Mouse (Mus musculus) ovary, postnatal 10 days (tissue): ENCODE measurements around the gene Vps37c.

ENCODE experiments used
- DNase-seq: peaks from one replicate; pipeline ENCODE4 v3.0.0; 2022; ENCODE audit warnings: low spot score

Gene Vps37c

DNA sequence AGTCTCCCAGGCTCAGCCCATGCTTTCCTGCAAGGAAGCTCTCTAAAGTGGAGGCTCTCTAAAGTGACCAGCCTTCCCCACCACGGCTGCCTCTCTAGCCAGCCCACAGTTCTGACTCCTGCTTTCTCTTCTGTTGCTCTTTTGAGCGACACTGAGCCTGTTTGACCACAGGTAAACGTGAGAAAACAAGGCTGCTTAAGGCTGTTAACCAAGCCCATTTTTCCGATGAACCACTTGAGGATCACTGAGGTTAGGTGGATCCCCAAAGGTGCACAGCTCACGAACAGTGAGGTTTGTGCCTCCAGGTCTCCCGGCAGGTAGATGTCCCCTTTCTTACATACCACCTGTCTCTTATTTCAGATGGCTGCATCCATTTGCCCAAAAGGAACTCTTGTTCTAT is 53.6 kb downstream of the Vps37c start:
- no peak for DNase-seq

DNA sequence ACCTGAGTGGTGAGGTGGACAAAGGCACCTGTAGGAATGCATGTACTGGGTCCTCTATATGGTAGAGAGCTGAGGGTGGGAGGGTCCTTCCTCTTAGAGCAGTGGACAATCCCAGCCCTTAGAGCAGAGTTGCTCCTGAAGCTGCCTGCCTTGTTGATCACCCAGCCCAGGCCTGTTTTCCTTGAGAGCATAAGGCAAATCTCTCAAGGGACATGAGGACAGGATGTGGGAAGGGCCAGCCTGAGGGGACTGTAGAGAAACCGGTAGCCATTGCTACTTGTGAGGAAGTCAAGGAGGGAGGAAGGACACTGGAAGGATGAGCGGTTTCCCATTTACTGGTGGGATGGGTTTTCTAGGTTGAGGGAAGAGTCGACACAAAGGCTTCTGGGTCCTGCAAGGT is 54.0 kb downstream of the Vps37c start:
- no peak for DNase-seq

DNA sequence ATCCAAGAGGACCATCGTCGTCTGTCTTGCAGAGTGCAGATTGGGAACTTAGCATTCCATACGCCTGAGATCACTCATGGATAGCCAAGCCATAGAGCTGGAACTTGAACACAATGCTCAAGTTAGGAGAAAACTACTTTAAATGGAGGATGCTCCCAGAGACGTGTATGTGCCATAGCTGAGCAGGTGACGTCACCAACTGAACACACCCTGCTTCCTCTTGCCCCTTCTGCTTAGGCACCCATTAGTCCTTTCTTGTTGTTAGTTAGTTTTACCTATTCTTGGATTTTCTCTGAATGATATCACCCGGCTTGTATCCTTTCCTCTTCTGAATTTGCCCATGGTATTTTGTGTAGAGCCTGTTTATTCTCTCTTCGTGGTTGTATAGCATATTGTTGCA is 58.6 kb downstream of the Vps37c start:
- DNase-seq: no peak

DNA sequence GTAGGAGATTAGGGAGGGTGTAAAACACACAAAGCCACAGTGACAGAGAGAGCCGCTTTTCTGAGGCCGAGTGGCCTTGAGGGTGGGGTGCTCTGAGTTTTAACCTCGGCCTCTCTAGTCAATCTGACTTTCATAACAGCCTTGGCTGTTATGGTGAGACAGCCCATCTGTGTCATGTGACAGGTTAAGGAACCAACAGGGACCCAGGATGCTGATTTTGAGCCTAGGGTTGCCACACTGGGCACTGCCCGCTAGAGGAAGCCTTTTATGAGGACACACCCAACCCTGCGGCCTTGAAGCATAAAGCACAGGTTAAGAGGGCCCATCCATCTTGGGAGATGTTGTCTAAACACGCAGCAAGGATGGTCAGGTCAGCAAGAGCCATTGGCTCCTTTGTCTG is 59.2 kb downstream of the Vps37c start:
- DNase-seq: no peak

DNA sequence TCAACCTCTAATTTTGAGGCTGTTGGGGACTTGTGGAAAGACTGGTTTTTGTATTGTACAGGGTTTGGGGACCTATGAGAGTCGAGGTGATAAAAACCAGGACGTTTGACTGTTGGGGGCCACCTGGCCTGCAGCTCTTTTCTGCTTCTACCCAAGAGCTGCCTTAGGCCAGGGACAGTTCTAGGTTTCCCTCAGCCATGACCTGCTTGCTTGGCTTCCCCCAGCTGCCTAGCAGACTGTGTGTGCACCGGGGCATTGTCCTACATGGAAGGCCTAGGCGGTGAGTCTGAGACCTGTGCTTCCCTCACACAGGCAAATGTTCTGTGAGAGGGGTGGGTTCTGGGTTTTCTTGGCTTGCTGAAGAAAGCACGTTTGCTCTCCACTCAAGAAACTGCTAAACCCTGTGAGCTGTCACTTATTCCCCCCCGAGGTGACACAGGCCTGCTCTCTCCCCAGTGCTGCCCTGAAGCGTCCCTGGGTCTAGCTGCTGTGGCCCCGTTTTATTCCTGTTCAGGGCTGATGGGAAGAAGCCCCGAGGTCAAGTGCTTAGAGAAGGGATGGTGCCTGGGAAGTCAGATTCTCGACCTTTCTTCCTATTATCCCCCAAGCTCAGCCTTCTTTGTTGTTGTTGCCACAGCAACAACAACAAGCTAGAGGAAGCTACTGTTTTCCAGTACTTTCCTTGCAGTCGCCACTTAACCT is 60.0 kb downstream of the Vps37c start:
- DNase-seq: no peak

DNA sequence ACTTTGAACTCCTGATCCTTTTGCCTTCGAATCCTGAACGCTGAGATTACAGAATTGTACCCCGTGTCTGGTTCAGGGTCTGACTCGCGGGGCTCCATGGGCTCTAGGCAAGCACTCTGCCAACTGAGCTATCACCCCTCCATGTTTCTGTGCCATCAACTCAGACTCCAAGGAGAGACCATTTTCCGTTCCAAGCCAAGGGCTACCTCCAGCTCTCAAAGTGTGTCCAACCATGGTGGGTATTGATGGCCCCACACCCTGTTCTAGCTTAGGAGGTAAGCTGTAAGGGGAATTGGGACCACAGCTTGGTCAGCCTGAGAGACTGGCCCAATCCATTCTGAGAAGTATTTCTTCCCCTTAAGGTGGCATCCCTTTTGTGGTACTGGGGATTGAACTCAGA is 60.8 kb downstream of the Vps37c start:
- no peak for DNase-seq

DNA sequence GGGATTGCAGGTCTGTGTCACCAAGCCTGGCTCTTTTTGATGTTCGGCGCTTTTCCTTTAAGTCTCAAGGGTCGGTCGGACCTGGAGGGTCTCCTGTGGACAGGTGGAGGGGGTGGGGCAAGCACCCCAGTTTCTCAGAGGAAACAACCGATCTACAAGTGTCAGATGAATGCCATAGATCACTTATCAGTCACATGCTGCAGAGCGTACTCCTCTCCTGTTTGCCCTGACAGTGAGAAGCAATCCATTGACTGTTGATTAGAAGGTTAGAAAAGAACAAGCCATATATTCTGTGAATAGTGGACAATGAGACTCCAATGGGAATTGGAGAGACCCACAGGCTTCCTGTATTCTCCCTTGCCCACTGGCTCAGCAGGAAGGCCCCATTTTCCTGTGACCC is 61.6 kb downstream of the Vps37c start:
- DNase-seq: no peak

DNA sequence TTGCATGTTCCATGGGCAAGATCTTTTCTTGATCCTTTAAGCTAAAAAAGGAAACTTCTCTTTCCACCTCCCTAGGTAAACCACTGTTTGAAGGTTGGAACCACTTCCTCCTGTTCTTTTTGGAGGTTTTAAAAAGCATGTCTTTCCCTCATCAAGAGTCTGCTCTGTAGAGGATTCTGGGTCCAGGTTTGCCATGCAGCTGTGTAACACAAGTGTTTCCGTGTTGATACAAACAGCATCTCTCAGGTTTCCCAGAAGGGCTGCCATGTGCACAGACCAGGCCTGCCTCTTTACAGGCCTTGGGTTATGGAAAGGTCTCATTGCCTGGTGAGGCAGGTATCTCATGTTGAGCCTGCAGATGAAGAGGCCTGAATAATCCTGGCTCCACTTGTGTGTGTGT is 63.1 kb downstream of the Vps37c start:
- DNase-seq: no peak

DNA sequence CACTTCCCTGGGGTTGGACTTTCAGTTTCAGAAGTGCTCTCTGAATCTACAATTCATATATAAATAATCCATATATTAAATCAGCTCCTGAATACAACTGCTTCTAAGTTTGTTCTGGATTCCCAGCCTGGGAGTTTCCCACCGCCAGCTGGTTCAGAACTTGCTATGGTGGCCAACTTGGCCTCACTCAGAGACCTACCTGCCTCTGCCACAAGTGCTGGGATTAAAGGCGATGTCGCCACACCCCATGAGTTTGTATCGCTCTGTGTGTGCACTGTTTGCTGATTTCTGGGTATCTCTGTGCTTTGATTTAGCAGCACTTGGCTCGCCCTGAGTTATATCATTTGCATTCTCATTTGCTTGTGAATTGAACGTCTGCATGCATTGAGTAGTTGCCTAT is 63.6 kb downstream of the Vps37c start:
- no peak for DNase-seq

DNA sequence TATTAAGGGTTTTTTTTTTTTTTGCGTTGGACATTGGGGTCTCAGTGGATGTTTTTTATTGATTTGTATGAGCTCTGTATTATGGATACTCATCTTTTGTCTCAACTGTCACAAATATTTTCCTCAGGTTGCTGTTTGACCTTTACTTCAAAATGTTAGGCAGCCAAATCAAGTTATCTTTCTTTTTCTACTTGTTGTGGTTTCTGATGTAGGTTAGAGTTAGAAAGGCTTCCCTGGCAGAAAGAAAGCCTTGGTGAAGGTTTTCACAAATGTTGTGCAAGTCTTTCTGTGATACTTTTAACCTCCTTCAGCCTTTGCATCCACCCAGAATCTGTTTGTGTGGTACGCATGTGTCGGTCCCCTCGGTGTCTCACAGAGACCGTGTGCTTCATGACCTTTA is 64.1 kb downstream of the Vps37c start:
- no peak for DNase-seq

DNA sequence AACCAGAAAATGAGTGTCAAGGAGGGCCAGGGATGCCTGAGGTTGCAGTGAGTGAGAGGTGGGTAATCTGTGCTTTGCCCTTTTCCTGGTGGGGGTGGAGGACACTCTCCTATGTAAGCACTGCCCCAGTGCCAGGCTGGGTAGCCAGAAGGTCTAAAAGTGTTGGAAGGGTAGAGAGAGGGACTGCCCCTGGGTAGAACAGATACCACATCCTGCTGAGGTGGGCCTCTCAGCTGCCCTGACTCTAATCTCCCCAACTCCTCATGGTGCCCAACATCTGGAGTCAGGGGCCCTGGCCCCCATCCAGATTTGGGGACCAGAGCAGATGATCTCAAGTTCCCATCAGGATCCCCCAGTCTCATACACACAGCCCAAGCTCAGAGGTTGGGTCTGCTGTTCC is 68.6 kb downstream of the Vps37c start:
- DNase-seq: no peak

DNA sequence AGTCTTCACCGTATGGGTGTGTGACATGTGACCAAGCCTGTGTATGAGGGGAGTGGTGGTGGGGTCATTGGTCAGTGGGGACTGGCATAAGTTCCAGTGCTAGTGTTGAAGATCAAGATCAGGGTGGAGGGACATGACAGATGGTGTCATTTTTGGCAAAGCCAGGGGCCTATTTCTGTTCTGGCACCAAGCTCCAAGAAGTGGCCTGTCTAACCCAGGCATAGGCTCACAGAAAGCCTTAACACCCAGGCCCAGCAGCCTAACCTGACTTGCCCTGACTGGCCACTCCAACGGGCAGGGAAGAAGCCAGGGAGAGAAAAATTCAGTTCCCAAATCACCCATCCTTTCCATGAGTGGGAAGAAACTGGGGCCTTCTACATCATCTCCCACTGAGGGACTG is 69.0 kb downstream of the Vps37c start:
- no peak for DNase-seq

DNA sequence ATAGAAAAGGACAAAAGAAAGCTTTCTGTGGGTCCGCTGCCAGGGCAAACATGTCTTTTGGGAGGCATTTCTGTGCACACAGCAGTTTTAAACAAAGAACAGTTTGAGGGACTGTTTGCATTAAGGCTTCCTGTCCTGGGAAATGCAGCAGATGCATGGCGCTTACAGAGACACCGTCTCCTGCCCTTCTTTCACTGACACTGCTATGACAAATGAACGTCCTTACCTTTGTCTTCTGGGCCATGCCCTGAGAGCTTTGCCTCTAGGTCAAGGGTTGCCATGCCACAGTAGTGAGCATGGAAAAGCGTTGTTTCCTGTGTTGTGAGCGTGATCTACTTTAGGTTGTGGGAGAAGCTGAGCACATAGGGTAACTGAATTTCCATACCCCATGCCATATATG is 70.2 kb downstream of the Vps37c start:
- DNase-seq: no peak

DNA sequence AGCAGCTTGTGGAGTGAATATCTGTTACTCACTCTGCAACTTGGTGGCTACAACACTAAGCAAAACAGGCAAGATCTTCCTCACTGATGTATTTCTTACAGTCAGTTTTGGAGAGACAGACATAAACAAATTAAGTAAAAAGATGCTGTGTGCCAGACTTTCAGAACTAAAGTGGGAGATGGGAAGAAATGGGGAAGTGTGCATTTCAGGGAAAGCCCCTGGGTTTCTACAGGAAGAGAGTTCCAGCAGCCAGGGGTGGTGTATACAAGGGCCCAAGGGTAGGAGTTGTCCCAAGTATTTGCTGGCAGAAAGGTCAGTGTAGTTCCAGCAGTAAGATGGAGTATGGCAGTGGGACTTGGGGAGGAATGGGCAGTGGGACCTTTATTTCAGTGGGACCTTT is 71.0 kb downstream of the Vps37c start:
- DNase-seq: no peak

DNA sequence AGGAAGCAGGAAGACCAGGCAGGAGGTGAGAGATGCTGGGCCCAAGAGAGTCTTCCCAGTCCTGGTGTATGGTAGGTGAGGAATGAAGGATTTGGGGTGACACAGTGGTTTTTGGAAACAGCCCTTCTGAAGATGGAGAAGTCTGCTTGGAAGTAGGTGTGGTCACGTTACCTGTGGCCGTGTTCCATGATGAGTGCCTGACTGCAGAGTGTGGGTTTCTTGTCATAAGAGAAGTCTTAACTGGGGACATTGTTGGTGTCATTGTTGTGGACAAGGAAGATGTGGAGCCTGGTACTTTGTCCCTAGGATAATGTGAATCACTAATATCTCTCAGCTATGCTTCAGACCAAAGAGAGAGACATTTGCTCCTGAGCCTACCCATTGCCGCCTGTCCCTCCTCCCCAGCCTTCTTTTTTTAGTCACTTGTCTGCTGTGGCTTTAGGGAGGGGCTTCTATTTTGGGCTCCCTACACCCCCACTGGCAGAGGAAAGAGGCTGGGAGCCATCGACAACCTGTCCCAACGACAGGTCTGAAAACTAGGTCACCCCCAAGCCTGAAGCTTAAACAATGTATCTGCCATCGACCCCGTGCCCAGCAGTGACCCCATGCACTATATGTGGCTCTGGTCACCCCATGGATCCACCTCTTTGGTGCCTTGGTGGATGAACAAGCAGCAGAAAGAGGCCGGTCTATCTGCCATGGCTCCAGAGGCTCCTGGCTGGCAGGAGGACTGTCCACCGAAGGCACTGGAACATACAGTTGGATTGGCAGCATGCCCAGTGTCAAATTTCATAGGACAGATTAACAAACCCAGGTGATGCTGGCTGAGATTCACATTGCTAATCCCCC is 71.7 kb downstream of the Vps37c start:
- no peak for DNase-seq

DNA sequence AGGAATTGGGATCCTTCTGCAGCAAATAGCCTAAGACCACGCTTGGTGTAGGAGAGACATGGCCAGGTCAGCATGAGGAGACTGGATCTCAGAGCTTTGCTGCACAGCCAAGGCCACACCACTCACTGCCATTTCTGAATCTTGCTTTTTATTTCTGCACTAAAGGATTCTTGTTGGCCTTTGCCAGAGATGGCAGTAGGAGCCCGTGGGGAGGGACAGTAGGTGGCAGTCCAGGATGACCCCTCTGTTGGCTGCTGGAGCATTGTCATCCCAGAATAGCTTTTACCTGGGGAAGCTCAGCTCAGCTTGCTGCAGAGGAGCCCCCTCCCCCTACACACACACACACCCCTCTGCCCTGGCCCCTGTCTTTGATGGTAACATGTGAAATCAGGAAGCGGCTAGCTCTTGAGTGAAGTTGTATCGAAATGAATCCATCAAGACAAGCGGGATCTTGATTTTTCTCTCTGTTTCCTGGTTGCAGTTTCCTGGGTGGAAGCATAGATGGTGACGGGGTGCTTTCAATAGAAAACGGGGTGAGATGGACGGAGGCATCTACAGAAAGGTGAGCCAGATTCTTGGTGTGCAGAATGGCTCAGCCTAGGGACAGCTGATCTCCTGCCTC is 73.4 kb downstream of the Vps37c start:
- no peak for DNase-seq

DNA sequence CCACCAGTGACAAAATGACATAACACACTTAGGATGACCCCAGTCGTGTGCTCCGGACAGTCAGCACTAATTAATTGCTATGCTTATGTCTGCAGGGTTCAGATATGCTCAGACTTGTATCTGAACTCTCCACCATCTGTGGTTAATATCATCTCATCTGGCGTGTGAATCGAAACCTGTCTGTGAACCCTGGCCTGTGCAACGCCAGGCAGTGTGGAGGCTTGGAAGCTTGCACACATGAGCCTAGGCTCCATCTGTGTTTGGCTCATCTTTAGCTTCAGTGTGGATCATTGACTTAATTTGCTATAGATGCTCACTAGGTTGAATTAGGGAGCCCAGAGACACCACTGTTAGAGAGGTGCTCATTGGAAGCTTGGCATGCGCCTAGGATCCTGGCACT is 73.9 kb downstream of the Vps37c start:
- DNase-seq: no peak

DNA sequence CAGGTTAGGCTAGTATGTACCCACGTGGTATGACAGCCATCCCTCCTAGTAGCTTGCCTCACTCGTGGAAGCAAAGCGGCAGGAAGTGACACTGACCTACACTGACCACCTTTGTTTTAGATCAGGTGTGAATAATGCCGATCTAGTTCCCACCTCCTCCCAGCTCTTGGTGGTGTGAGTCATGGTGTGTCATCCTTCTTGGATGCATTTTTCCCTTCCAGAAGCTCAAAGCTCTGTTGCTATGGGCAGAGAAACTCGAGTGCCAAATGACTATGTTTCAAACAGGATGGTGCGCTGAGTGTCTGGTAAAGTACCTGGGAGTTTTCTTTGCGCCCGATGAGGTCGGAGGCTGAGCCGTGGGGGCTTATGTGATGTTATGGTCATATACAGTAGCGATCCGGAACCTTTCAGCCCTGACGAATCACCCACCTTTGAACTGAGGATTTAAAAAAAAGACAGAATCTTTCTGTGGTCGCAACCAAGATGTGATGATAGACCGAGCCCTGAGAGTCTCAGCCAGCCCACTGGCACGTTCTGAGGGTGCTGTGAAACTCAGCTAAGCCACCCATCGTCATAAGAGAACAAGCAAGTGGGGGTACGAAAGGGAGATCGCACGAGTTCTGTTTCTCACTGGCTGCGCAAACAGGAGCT is 75.0 kb downstream of the Vps37c start:
- no peak for DNase-seq
